Mouse (Mus musculus) midbrain, embryonic 13.5 days (tissue): ENCODE data around the gene Zfp541. TPM values are rescaled to one million over a fixed set of nuclear protein-coding genes. Genes with fewer than 3 reads are reported as not detected.

Experiments
- ATAC-seq: fragments of 200-750 bp; cut with Nextera tagmentation; 2 replicates; pipeline ENCODE4 v1.8.0; 2017; ENCODE audit warnings: mild to moderate bottlenecking, moderate TSS enrichment, moderate library complexity
- H3K27ac ChIP-seq: fragments of 300-500 bp; sonication (generic); 2 replicates; pipeline ENCODE4 v1.5.1; 2015; ENCODE audit warnings: inconsistent platforms, mild to moderate bottlenecking, moderate library complexity
- H3K27me3 ChIP-seq: fragments of 300-500 bp; sonication (generic); 2 replicates; pipeline ENCODE4 v1.6.1; 2015; ENCODE audit warnings: mild to moderate bottlenecking, inconsistent platforms
- H3K36me3 ChIP-seq: fragments of 300-500 bp; sonication (generic); 2 replicates; pipeline ENCODE4 v1.6.1; 2015; ENCODE audit warnings: mild to moderate bottlenecking, inconsistent platforms
- H3K4me1 ChIP-seq: fragments of 300-500 bp; sonication (generic); replicated peaks from 2 replicates; pipeline ENCODE4 v1.6.1; 2015; ENCODE audit warnings: inconsistent platforms
- H3K4me2 ChIP-seq: fragments of 300-500 bp; sonication (generic); replicated peaks from 2 replicates; pipeline ENCODE4 v1.6.1; 2015; ENCODE audit warnings: moderate library complexity, mild to moderate bottlenecking, inconsistent platforms
- H3K4me3 ChIP-seq: fragments of 300-500 bp; sonication (generic); replicated peaks from 2 replicates; pipeline ENCODE4 v1.5.1; 2015; ENCODE audit warnings: mild to moderate bottlenecking, inconsistent platforms
- H3K9ac ChIP-seq: fragments of 300-500 bp; sonication (generic); replicated peaks from 2 replicates; pipeline ENCODE4 v1.6.1; 2015; ENCODE audit warnings: mild to moderate bottlenecking, inconsistent platforms
- H3K9me3 ChIP-seq: fragments of 300-500 bp; sonication (generic); 2 replicates; pipeline ENCODE4 v1.6.1; 2016; ENCODE audit warnings: mild to moderate bottlenecking, inconsistent platforms
- WGBS: fragments of 180-500 bp; shearing (Covaris S2); methylation state at CpG from one replicate; pipeline ENCODE4 v1.1.7; 2015; 5-methylcytosine and 5-hydroxymethylcytosine counted together
- polyA plus RNA-seq: library from polyadenylated mRNA; unstranded; fragments of >200 nt; fragmentation: Nextera tagmentation; extraction: Ambion mirVana; gene quantifications from 2 replicates; pipeline ENCODE4 v1.2.1, GENCODE M21; 2015

The Zfp541 gene
- polyA plus RNA-seq, 1 experiment from 2014 or later = not detected

DNA sequence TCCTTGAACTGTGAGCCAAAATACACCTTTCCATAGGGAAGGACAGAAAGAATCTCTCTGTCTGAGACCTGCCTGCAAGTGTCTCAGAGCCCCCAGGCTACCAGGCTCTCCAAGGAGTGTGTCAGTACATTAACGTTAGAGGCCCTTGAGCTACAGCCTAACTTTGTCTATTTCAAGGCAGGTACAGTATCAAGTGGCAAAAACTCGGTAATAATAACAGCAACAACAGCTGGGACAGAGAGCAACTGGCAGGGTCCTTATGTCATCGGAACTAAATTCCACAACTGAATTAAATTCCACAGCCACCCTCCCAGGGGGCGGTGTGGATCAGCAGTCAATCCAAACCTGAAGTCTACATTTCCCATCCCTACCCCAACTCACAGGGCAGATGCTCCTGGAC, 30.5 kb upstream of the Zfp541 start:
- Histone ChIP-seq H3K9ac (no peak overlapping the region), H3K9me3 (0 out of 2 replicates have a peak, but pooled peaks cover 3% of the 10 kb centered on the region), H3K27me3 (no peaks in the 10 kb centered on the region), H3K4me3 (no peak overlapping the region), H3K4me2 (no peak overlapping the region), H3K27ac (no peak overlapping the region), H3K36me3 (peaks cover 14% of the 10 kb centered on the region), H3K4me1 (no peaks in the 10 kb centered on the region)
- 91% methylated on average over 4 of the region's 4 CpGs for WGBS
- no peak for ATAC-seq

- Histone ChIP-seq H3K9ac (no peak overlapping the region), H3K27ac (no peak overlapping the region), H3K9me3 (0 out of 2 replicates have a peak, but pooled peaks cover 3% of the 10 kb centered on the region), H3K4me1 (no peaks in the 10 kb centered on the region), H3K4me3 (no peak overlapping the region), H3K27me3 (no peaks in the 10 kb centered on the region), H3K4me2 (no peak overlapping the region), H3K36me3 (peaks cover 9% of the 10 kb centered on the region)
- WGBS = 97% methylated on average over 1 of the region's 1 CpGs
- no peak for ATAC-seq
These were observed 28.6 kb upstream of the Zfp541 start for GRCm38 (mm10) chr7:16033059-16033458.

- H3K36me3 ChIP-seq = peaks cover 9% of the 10 kb centered on the region
- no peak for ATAC-seq
- 95% methylated on average over 8 of the region's 8 CpGs for WGBS
These were observed 27.8 kb upstream of the Zfp541 start for GRCm38 (mm10) chr7:16033580-16034461.

DNA sequence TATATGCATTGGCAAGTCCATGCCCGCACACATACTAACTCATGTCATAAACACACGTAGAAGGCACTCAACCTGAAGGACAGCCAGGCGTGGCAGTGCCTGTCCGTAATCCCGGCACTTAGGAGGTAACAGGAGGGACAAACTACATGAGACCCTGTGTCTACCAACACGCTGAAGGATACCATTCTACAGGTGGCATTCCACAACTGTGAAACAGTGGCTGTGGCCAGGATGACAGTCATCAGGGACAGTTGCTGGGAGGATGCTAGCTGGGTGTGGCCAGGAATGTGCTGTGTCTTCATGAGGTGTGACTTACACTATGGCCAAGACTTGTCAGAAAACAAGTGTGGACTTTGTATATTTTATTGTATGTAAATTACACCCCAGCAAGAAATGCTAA, 24.6 kb upstream of the Zfp541 start:
- Histone ChIP-seq H3K36me3 (no peaks in the 10 kb centered on the region), H3K9me3 (no peaks in the 10 kb centered on the region), H3K4me2 (no peak overlapping the region), H3K4me3 (no peak overlapping the region), H3K9ac (no peak overlapping the region), H3K27me3 (no peaks in the 10 kb centered on the region), H3K4me1 (0 out of 2 replicates have a peak, but pooled peaks cover 6% of the 10 kb centered on the region), H3K27ac (no peak overlapping the region)
- ATAC-seq = no peak
- WGBS = 95% methylated on average over 6 of the region's 6 CpGs

More at GRCm38 (mm10) chr7:16033580-16034461, 27.8 kb upstream of the Zfp541 start:
- Histone ChIP-seq H3K27me3 (no peaks in the 10 kb centered on the region), H3K4me3 (no peak overlapping the region), H3K4me1 (no peaks in the 10 kb centered on the region), H3K4me2 (no peak overlapping the region), H3K9ac (no peak overlapping the region), H3K27ac (no peak overlapping the region), H3K9me3 (0 out of 2 replicates have a peak, but pooled peaks cover 3% of the 10 kb centered on the region)

DNA sequence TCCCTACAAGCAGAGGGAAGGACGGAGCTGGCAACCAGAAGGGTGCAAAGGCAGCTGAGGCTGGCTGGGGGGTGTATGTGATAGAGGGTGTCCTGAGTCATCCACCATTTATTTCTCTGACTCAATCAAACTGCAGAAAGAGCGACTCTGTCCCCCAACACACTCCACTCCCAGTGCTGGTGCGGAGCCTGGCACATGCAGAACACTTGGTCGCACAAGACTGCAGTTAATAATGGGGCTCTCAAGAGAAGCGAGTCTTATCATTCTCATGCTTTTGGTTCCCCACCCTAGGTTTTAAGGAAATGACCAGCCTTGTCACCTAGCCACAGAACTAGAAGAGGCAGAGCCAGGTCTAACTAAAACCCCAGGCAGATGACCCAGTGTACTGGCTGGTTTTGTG, 22.3 kb upstream of the Zfp541 start:
- H3K4me3 ChIP-seq = no peak overlapping the region
- WGBS = 96% methylated on average over 5 of the region's 5 CpGs
- H3K27ac ChIP-seq = no peak overlapping the region
- H3K4me2 ChIP-seq = no peak overlapping the region
- no peaks in the 10 kb centered on the region for H3K27me3 ChIP-seq
- H3K9me3 ChIP-seq = no peaks in the 10 kb centered on the region
- peaks cover 21% of the 10 kb centered on the region for H3K4me1 ChIP-seq
- H3K9ac ChIP-seq = no peak overlapping the region
- no peaks in the 10 kb centered on the region for H3K36me3 ChIP-seq
- no peak for ATAC-seq

- no peaks in the 10 kb centered on the region for H3K36me3 ChIP-seq
- H3K4me1 ChIP-seq = peaks cover 39% of the 10 kb centered on the region
- H3K9ac ChIP-seq = no peak overlapping the region
- no peak overlapping the region for H3K4me2 ChIP-seq
- no peak overlapping the region for H3K4me3 ChIP-seq
- H3K27me3 ChIP-seq = no peaks in the 10 kb centered on the region
- no peak for ATAC-seq
- no peak overlapping the region for H3K27ac ChIP-seq
- WGBS = 78% methylated on average over 2 of the region's 2 CpGs
- H3K9me3 ChIP-seq = no peaks in the 10 kb centered on the region
These were observed 20.4 kb upstream of the Zfp541 start for GRCm38 (mm10) chr7:16041208-16041607.

DNA sequence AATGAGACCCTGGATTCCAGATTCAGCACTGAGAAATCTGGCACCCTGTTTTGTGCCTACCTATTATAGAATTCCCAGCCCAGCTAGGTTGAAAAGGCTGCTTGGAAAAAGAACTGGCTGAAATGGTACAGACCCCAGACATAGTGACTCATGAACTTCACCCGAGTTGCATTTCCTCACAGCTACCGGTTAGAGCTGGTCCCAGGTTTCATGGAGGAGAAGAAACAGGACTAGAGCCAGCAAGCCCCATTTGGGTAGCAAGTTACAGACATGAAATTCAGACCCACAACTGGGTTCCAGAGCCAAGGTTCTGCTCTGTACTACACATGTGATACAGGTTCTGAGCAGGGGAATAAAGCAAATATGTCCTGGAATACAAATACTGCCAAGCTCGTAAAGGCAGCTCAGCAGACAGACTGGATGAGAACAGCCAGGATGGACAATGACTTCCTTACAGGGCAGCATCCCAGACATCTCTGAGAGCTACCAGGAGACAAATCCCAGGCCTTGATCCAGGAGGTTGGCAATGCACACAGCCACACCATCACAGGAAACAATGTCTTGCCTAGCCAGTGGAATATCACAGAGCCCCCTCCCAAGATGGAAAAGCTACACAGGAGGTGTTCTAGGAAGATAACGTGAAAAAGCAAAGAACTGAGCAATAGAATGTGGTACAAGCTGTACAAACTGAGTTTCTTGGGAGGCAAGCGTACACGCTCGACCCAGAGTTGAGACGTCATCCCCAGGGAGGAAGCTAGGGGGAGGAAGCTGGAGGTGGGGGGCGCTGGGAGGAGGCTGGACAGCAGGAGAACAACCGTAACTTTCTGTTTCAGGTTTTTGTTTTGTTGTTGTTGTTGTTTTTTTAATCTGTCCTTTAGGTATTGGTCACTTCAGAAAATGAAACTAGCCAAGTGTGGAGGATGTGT, 18.5 kb upstream of the Zfp541 start:
- no peak overlapping the region for H3K27ac ChIP-seq
- H3K9me3 ChIP-seq = no peaks in the 10 kb centered on the region
- 84% methylated on average over 10 of the region's 10 CpGs for WGBS
- no peak for ATAC-seq
- H3K9ac ChIP-seq = peak overlapping the region; percentile 48; the same call in 1 of the 2 replicates
- no peaks in the 10 kb centered on the region for H3K27me3 ChIP-seq
- peaks cover 42% of the 10 kb centered on the region for H3K4me1 ChIP-seq
- peak overlapping the region; percentile 80; the same call in 1 of the 2 replicates for H3K4me2 ChIP-seq
- H3K4me3 ChIP-seq = no peak overlapping the region
- H3K36me3 ChIP-seq = no peaks in the 10 kb centered on the region

DNA sequence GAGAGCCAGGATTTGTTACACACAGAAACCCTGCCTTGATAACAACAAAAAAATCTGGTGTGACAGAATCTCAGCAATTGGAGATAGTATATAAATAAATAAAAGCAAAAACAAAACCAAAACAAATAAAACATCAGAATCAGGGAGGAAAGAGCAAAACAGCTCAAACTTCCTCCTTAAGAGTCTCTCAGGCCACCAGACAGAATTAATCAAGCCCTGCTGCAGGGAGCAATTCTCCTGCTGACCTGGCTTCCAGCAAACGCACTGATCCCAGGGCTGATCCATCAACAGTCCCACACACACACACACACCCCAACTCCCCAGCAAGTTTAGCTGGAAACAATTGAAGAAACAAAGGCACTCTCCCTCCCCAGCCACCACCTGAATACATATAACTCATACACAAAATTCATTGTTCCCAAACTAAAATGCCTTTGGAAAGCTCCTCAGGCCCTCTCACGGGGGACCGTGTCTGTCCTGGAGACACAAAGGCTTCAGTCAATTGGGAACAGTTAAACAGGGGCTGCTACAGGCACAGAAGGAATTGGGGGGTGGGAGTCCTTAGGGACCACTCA, 17.7 kb upstream of the Zfp541 start:
- H3K9ac ChIP-seq = peak overlapping the region; percentile 48; the same call in 1 of the 2 replicates
- no peaks in the 10 kb centered on the region for H3K27me3 ChIP-seq
- H3K36me3 ChIP-seq = no peaks in the 10 kb centered on the region
- no peaks in the 10 kb centered on the region for H3K9me3 ChIP-seq
- no peak for ATAC-seq
- peak overlapping the region; percentile 68 for H3K27ac ChIP-seq
- 21% methylated on average over 3 of the region's 3 CpGs for WGBS
- H3K4me1 ChIP-seq = peaks cover 45% of the 10 kb centered on the region
- peak overlapping the region; percentile 80 for H3K4me2 ChIP-seq
- peak overlapping the region; percentile 91; the same call in 1 of the 2 replicates for H3K4me3 ChIP-seq

DNA sequence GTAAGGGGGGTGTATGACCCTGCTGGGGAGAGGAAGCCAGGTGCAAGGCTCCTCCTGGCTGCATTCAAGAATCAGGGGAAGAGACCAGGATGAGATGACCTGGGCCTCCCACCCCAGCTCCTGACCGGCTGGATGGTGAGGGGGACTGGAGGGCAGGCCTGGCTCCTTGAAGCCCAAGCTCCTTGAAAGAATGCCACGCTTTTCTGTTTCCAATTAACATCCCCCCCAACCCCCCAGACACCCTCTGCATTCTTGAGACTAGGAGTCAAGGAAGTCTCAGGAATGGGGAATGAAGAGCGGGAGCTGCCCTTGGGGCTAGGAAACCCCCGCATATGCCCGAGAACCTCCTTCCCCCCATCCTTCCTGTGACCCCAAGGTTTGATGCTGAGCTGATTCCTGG, 17.1 kb upstream of the Zfp541 start:
- Histone ChIP-seq H3K4me1 (peaks cover 48% of the 10 kb centered on the region), H3K27ac (peak overlapping the region; percentile 68), H3K9ac (peak overlapping the region; percentile 89), H3K4me2 (peak overlapping the region; percentile 80), H3K36me3 (no peaks in the 10 kb centered on the region), H3K27me3 (no peaks in the 10 kb centered on the region), H3K9me3 (no peaks in the 10 kb centered on the region), H3K4me3 (peak overlapping the region; percentile 91)
- WGBS = 35% methylated on average over 5 of the region's 5 CpGs
- no peak for ATAC-seq

DNA sequence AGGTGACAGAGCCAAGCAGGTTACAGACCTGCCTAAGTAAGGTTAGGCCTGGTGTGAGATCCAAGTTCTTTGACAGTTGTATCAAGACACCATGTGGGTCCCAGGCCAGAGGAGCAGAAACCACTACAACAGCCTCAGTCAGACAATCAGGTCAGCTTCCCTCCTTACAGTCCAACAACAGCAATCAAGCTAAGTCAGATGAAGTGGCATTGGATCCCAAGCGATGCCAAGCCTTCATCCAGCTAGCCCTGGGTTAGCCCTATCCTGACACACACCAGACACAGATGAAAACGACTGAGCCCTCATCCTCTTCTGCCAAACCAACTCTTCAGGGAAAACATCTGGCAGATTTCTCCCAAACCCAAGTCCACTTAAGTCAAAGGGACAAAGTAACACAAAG, 16.1 kb upstream of the Zfp541 start:
- no peak for ATAC-seq
- H3K4me1 ChIP-seq = peaks cover 58% of the 10 kb centered on the region
- no peaks in the 10 kb centered on the region for H3K27me3 ChIP-seq
- no peaks in the 10 kb centered on the region for H3K36me3 ChIP-seq
- no peaks in the 10 kb centered on the region for H3K9me3 ChIP-seq
- H3K4me3 ChIP-seq = peak overlapping the region; percentile 91
- WGBS = 66% methylated on average over 2 of the region's 2 CpGs
- peak overlapping the region; percentile 99 for H3K27ac ChIP-seq
- H3K9ac ChIP-seq = peak overlapping the region; percentile 89
- peak overlapping the region; percentile 80 for H3K4me2 ChIP-seq

DNA sequence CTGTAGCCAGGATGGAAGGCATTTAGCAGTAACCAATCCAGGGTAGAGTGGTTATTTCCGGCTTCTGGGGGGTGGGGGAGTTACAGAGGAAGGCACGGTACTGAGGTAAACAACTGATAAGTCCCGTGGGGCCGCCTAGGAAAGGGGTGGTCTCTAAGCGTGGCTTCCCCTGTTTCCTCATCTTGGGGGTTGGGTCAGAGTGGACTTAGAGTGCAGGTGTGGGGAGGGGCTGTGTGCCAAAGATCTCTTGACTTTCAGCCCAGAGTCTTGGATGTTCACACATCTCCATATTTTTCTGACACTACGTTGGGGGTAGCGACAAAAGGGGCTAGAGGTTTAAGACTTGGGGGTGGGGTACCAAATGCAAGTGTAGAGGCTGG, 15.5 kb upstream of the Zfp541 start:
- Histone ChIP-seq H3K9ac (peak overlapping the region; percentile 89), H3K27me3 (no peaks in the 10 kb centered on the region), H3K4me2 (peak overlapping the region; percentile 80), H3K4me1 (peaks cover 59% of the 10 kb centered on the region), H3K9me3 (no peaks in the 10 kb centered on the region), H3K27ac (peak overlapping the region; percentile 99), H3K4me3 (peak overlapping the region; percentile 91), H3K36me3 (no peaks in the 10 kb centered on the region)
- 2% methylated on average over 7 of the region's 7 CpGs for WGBS
- ATAC-seq = peak; percentile 12
